Mouse (Mus musculus): ENCODE data around the gene Cct3. TPM values are rescaled to one million over a fixed set of nuclear protein-coding genes. Genes with fewer than 3 reads are reported as not detected.
"Not testable (repeated sequence)": the region's sequence is repeated elsewhere in the genome, so short reads cannot be mapped to it uniquely, and the experiment has no call there.

Cct3 gene
- polyA plus RNA-seq, 1 experiment, result 337 TPM

DNA sequence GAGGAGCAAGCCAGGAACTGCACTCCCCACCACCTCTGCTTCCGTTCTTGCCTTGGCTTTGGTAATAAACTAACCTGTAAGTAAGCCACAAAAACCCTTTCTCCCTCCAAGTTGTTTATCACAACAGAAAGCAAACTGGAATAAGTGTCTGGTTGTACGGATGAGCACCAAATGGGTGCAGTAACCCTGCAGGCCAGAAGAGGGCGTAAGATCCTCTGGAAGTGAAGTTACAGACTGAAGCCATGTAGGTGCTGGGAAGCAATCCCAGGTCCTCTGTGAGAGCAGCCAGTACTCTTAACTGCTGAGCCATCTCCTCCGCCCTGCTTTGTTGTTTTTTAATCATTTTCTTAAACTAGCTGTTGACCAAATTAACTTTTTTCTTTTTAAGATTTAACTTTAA lies 22.9 kb upstream of the Cct3 start:
- TF ChIP-seq POLR2A (IDR thresholded peaks at IDR 0.05; ENCODE audit: borderline replicate concordance, extremely low read depth, insufficient read depth, insufficient read length, poor library complexity, severe bottlenecking) (no peak), CTCF (IDR thresholded peaks at IDR 0.05; ENCODE audit: borderline replicate concordance, extremely low read depth, insufficient read depth, insufficient read length) (peak; percentile 43; the same call in 1 of the 2 replicates)
- no peak for DNase-seq (ENCODE audit: low read depth)

DNA sequence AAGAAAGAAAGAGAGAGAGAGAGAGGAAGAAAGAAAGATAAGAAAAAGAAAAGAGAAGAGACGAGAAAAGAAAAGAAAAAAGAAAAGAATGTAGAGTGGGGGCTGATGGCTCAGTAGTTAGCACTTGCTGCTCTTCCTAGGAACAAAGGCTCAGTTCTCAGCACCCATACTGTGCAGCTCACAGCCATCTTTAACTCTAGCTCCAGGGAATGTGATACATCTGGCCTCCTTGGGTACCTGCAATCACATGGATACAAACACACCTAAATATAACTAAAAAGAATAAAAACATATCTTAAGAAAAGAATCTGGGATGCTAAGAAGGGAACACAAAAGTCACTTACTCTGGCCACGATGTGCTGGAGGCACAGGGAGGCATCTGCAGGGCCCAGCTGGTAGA lies 20.8 kb upstream of the Cct3 start:
- no peak for DNase-seq (ENCODE audit: low read depth)

DNA sequence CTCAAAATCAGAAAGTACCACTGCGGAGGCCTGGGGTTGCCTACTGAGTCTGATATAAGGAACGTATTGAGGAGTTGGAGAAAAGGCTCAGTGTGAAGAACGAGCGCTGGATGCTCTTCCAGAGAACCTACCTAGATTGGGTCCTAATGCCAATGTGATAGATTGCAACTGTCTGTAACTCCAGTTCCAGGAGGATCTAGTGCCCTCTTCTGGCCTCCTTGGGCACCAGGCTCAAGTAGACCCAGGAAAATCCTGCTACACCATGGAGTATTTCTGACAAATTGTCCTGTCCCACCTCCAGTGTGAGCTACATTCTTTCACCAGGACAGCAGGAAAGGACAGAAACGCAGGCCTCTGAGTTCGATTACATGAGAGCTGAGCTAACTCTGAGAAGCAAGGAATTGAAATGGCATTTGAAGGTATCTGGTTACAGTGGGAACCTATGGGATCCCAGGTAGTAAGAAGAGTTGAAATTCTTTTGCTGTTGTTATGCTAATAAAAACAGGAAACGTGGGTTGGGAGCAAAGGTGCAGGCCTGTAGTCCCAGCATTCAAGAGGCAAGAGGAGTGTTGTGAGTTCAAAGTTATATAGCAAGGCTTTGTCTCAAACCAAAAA lies 20.3 kb upstream of the Cct3 start:
- TF ChIP-seq POLR2A (IDR thresholded peaks at IDR 0.05; ENCODE audit: borderline replicate concordance, extremely low read depth, insufficient read depth, insufficient read length, poor library complexity, severe bottlenecking), result no peak
- TF ChIP-seq CTCF (IDR thresholded peaks at IDR 0.05; ENCODE audit: borderline replicate concordance, extremely low read depth, insufficient read depth, insufficient read length), result peak; percentile 58; the same call in 1 of the 2 replicates
- peak; percentile 47 for DNase-seq (ENCODE audit: low read depth)

More for the DNA sequence above, 20.8 kb upstream of the Cct3 start:
- TF ChIP-seq CTCF (IDR thresholded peaks at IDR 0.05; ENCODE audit: borderline replicate concordance, extremely low read depth, insufficient read depth, insufficient read length), result no peak
- no peak for TF ChIP-seq POLR2A (IDR thresholded peaks at IDR 0.05; ENCODE audit: borderline replicate concordance, extremely low read depth, insufficient read depth, insufficient read length, poor library complexity, severe bottlenecking)

DNA sequence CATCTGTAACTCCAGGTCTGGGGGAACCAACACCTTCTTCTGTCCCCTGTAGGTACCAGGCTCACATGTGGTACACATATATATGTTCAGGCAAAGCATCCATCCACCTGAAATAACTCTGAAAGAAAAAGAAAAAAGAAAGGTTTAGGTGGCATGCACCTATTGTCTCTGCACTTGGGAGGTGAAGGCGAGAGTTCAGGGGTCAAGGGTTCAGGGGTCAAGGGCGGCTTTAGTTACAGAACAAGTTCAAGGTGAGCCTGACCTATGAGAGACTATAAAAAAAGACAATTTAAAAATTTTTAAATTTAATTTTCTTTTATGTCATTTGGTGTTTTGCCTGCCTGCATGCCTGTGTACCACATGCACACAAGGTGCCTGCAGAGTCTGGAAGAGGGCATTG lies 16.9 kb upstream of the Cct3 start:
- DNase-seq (ENCODE audit: low read depth), result no peak
- no peak for TF ChIP-seq POLR2A (IDR thresholded peaks at IDR 0.05; ENCODE audit: borderline replicate concordance, extremely low read depth, insufficient read depth, insufficient read length, poor library complexity, severe bottlenecking)
- no peak for TF ChIP-seq CTCF (IDR thresholded peaks at IDR 0.05; ENCODE audit: borderline replicate concordance, extremely low read depth, insufficient read depth, insufficient read length)

DNA sequence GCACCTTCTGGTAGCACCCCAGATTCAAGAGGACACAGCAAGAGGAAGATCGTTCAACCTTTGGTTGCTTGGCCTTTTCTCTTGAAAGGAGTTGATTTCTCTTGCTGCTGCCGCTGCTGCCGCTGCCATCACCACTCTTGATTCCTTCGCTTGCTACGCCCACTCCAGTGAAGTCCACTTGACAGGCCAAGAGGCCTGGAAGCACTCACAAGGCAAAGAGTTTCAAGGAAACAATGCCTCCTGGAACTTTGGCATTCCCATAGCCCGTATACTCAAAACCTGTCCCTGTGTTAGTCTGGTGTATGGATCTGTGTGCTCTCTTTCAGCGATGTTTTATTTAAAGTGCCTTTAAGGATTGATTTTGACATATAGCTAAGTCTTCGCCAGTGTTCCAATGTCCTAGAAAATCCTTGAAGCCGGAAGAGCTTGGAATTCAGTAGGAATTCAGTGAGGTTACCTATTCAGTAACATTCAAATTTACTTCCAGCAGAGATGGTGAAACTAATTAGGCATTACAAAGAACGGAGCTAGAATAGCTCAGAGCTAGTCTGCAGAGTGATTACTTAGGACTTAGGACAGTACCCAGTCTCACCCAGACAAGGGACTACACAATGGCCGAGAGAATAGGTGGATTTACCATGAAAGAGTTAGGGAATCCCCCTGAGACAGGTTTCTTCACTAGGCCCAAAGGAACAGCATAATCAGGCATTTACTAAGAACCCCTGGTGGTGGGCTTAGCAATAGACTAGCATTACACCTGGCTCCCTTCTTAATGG lies 15.6 kb upstream of the Cct3 start:
- DNase-seq (ENCODE audit: low read depth), result not testable (repeated sequence)

DNA sequence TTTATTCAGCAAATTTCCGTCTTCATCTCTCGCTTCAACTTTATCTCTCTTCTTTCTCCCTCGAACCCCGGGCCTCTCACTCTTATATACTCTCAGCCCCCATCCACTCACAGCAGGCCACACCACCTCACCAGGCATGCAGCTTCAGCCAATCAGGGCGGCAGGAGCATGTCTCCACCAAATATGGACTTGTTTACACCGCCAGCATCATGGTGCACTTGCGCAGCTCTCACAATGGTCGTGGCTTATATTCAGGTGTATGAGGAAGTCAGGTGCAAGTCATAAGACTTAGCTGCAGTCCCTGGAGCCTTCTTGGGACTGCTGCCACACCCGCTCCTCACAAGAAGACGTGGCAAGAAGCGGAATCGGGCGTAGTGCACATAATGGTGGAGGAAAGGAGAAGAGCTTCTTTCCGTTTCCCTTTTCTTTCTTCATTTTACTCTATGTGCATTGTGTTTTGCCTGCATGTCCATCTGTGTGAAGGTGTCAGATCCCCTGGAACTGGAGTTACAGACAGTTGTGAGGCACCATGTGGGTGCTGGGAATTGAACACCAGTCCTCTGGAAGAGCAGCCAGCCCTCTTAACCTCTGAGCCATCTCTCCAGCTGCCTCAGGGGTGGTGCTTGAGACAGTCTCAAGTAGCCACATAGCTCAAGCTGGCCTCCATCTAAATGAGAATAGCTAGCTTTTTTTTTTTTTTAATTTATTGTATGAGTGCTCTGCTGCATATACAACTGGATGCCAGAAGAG lies 11.9 kb upstream of the Cct3 start:
- DNase-seq (ENCODE audit: low read depth), result not testable (repeated sequence)

- not testable (repeated sequence) for DNase-seq (ENCODE audit: low read depth)
Measured at GRCm38 (mm10) chr3:88285565-88285895, 11.4 kb upstream of the Cct3 start.

DNA sequence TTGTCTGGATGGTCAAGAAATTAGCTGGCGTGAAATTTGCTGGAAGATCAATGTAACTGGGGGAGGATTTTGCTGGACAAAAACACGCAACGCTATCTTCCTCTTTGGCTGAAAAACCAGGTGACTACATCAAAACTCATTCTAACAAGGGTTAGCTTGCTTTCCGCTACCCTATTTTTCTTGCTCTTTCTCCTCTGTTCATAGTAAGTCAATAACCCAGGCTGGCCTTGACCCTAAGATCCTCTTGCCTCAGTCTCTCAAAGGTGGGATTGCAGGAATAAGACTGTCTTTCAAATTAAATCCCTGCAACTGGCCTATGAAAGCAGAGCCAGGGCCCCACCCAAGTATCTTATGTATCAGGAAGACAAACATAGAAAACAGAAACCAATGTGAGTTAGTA lies 9.8 kb upstream of the Cct3 start, which contains the start of gene Gm38392:
Gene Gm38392, minus strand, starts transcription at position 101 of the 400 bp plus-strand sequence.
- DNase-seq (ENCODE audit: low read depth), result no peak
- TF ChIP-seq POLR2A (IDR thresholded peaks at IDR 0.05; ENCODE audit: borderline replicate concordance, extremely low read depth, insufficient read depth, insufficient read length, poor library complexity, severe bottlenecking) (no peak), CTCF (IDR thresholded peaks at IDR 0.05; ENCODE audit: borderline replicate concordance, extremely low read depth, insufficient read depth, insufficient read length) (no peak)

GRCm38 (mm10) chr3:88288133-88288713 lies 8.7 kb upstream of the Cct3 start:
- DNase-seq (ENCODE audit: low read depth), result not testable (repeated sequence)

DNA sequence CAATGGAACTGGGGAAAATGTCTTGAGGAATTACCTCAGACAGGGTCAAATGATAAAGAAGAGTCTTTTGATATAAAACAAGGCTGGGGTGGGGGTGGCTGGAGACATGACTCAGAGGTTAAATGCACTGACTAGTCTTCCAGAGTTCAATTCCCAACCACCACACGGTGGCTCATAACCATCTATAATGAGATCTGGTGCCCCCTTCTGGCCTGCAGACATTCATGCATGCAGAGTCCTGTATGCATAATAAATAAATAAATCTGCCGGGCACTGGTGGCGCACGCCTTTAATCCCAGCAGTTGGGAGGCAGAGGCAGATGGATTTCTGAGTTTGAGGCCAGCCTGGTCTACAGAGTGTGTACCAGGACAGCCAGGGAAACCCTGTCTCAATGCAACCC lies 4.9 kb upstream of the Cct3 start:
- DNase-seq (ENCODE audit: low read depth), result peak; percentile 26
- TF ChIP-seq CTCF (IDR thresholded peaks at IDR 0.05; ENCODE audit: borderline replicate concordance, extremely low read depth, insufficient read depth, insufficient read length) (peak; percentile 36; the same call in 1 of the 2 replicates), POLR2A (IDR thresholded peaks at IDR 0.05; ENCODE audit: borderline replicate concordance, extremely low read depth, insufficient read depth, insufficient read length, poor library complexity, severe bottlenecking) (no peak)

- not testable (repeated sequence) for DNase-seq (ENCODE audit: low read depth)
Measured at GRCm38 (mm10) chr3:88295272-88295671, 1.6 kb upstream of the Cct3 start.

DNA sequence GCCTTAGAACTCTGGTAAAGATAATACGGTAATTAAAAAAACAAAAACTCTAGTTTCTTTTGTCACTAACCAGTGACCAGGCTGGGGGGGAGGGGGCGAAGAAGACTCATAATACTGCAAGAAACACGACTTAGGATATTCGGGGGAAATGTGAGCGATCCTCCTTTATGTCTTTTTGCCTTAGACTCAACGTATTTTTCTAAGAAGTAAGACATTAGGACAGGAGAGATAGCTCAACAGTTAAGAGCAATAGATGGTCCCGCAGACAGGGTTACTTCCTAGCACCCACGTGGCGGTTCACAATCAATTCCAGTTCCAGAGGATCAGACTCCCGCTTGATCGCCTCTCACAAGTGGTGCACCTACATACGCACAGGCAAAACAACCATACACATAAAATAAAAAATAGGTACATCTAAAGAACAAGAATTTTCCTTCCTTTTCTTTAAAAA lies 781 bp upstream of the Cct3 start:
- TF ChIP-seq POLR2A (IDR thresholded peaks at IDR 0.05; ENCODE audit: borderline replicate concordance, extremely low read depth, insufficient read depth, insufficient read length, poor library complexity, severe bottlenecking) (no peak), CTCF (IDR thresholded peaks at IDR 0.05; ENCODE audit: borderline replicate concordance, extremely low read depth, insufficient read depth, insufficient read length) (no peak)
- DNase-seq (ENCODE audit: low read depth), result no peak
